Mouse (Mus musculus): ENCODE data around the gene Abcc4.

GRCm38 (mm10) chr14:118552901-118553475 lies 153.0 kb downstream of the Abcc4 start:
- no peak for TF ChIP-seq CTCF (IDR thresholded peaks at IDR 0.05; ENCODE audit: control insufficient read depth, insufficient read depth, insufficient replicate concordance, low read depth, low read length)
- TF ChIP-seq POLR2A (IDR thresholded peaks at IDR 0.05; ENCODE audit: control insufficient read depth, low read depth, low read length) = no peak

All from testis, adult 2 months (tissue).